Mouse (Mus musculus): ENCODE measurements at regions not wholly inside any gene's neighbourhood (a gene's known extent, or its start where the extent isn't known, plus 50 kb on each side); places are given as distances from the start of the nearest gene placed in this dataset.

DNA sequence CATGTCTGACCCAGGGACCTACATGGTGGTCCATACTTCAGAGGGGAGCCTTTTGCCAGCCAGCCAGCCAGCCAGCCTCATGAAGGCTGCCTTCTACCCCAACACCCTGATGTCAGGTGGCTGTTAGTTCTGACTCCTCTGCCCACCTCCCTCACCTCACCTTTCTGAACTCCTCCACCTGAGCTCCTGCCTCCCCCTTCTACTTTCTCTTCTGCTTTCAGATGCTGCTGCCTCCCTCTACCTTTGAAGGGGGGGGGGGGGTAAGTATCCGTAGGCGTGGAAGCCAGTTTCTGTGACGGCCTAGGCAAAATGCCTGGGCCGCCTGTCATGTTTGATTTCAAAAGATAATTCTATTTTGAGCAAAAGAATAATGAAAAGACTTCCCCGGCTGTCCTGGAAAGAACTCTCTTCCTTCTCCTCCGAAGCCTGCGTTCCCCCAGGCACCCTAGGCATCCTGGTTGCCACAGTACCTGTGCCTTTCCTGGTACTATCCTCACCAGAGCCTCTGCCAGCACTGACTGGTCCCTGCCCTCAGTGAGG, 241.6 kb upstream of the Hs6st1 start:
- DNase-seq (ENCODE audit: low spot score in 2 of 2): no peak

DNA sequence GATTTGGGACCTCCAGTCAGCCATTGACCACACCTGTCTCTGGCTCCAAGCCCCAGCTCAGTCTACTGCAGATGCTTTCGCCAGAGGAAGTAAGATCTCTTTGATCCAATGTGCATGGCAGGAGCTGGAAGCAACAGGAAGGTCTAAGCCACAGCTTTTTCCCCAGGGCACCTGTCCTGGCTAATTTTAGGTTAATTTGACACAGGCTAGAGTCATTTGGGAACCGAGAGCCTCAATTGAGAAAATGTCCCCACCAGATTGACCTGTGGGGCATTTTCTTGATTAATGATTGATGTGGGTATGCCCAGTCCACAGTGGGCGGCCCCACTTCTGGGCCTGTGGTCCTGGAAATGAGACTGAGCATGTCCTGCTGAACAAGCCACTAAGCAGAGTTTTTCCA, 240.7 kb upstream of the Hs6st1 start:
- DNase-seq (ENCODE audit: low spot score in 2 of 2): no peak

DNA sequence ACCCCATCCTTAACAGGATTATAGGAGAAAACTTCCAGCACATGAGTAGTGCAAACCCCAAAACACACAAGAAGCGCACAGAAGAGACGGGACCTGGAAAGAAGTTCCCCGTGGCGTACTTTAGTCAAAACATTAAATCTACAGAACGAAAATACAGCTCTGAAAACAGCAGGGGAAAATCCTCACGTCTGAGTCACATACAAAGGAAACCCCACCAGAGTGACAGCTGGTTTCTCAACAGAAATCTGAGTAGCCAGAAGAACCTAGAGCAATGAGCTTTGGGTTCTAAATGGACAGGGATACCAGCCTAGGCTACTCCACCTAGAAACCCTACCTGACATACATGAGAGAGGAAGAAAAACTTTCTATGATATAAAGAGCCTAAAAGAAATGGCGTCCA, 234.0 kb upstream of the Hs6st1 start:
- DNase-seq (ENCODE audit: low spot score in 2 of 2): no peak

DNA sequence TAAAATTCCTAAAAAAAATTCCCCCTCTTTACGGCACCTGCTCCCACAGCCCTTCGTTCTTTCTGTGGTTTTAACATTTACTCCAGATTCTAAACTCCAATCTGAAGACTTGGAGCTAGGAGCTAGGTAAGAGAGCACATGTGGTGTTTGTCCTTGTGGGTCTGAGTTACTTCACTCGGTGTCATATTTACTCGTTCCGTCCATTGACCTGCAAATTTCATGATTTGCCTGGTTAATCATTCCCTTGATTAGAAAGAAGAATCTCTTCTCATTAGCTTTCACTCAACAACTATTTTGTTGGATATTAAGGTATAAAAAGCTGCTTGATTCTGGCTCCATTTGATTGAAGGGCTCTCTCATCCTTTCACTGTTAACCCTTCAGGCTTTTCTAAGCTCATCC, 231.6 kb upstream of the Hs6st1 start:
- no peak for DNase-seq (ENCODE audit: low spot score in 2 of 2)

DNA sequence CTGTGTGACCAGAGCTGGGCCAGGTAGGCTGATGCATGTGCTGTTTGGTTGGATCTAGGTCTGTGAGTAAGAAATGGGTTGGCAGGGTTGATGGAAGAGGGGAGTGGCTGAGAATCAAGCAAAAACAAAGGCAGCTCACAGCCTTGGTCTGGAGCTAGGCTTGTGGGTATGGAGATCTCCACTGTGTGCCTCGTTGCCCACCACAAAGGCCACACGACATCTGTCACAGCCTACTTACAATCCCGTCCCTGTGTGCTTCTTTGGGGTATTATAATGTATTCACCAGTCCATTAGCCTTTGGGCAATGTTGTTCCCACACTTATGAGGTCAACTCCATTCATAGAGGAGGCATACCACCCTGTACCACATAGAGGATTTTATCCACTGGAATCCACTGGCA, 229.6 kb upstream of the Hs6st1 start:
- DNase-seq (ENCODE audit: low spot score in 2 of 2): no peak

DNA sequence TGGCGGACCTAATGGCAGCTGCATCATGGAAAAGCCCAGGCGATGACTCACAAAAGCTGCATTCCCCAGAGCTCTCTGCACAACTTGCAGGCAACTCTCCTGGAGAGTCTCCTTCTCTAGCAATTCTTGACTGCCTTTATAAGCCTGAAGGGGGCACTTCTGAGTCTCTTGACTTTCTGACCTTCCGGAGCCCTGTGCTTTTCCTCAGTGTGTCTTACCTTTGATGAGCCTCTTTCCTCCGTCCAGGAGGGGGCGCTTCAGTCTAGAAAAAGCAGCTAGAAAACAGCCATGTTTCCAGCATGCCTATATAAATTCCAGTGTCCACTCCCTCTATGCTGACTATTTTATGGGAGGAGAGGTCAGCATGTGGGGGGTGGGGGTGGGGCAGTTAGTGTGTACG, 228.8 kb upstream of the Hs6st1 start:
- no peak for DNase-seq (ENCODE audit: low spot score in 2 of 2)

DNA sequence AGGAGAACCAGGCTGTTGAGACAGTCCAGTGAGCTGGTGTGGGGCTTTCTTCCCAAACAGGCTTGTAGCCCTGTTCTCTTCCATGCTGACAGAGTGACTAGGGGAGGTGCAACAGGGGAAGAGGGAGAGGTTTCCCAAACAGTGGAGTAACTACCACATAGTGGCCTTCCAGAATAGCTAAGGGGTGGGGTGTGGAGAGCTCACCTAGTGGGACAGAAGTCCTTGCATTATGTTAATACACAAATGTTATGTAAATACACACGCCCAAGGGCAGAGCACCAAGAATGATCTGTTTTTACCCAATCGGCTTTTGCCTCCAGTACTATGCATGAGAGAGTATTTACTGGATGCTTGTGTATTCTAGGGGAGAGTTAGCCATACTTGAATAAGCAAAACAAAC, 226.6 kb upstream of the Hs6st1 start:
- no peak for DNase-seq (ENCODE audit: low spot score in 2 of 2)

DNA sequence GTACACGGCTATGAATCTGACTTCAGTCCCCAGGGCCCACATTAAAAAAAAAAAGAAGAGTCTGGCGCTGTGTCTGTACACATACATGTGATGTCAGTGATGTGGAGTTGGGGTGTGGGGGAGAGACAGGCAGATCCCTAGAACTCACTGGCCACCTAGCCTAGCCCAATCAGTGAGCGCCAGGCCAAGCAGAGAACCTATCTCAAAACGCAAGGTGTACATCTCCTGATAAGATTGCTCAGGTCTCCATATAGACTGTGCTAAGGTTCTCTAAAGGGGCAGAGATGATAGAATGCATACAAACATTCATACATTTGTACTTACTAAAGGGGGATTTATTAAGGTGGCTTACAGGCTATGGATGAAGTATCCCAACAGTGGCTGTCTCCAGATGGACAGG, 225.5 kb upstream of the Hs6st1 start:
- DNase-seq (ENCODE audit: low spot score in 2 of 2): no peak

DNA sequence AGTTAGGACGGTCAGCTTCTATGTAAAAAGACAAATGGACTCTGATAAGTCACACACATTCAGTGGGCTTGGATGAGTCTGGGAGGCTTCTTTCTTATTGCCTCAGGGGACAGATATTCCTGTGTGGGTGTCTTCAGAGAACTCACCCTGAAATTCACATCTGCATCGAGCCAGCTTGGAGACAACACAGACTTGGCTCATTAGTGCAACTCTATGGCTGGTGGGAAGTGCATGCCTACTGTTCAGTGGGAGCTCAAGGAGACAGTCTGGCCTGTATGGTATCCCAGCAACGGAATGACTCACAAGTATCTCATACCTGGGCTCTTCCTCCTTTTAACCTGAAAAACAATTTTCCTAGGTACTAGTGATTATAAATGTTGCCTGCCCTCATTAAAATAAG, 224.6 kb upstream of the Hs6st1 start:
- no peak for DNase-seq (ENCODE audit: low spot score in 2 of 2)

DNA sequence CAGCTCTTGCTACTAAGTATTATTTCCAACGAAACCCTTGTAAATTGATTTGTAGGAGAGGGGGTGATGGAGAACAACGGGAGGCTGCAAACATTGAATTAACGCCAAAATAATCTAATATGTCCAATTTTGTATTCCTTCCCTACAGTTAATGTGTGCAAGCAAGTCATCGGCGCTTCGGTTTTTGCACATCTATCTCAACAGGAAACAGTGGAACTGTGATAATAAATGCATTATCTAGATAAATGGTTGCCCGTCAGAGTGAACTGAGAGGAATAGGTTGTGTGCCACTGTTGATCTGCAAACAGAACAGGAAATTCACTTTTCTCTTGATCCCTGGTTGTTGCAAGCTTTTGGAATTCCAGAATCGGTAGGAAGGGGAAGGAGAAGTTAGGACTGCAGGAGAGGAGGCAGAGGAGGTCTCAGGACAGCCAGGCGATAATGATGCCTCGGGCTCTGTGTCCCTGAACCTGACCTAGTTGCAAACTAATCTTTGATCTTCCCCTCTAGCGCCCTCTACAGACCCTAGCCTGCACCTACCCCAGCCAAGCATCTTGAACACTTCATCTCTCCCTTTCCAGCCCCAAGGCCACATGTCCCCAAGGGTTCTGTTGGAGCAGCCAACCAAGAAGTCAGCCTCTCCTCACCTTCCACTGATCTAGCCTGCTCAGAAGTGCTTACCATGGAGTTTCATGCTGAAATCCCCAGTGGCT, 221.8 kb upstream of the Hs6st1 start:
- no peak for DNase-seq (ENCODE audit: low spot score in 2 of 2)

DNA sequence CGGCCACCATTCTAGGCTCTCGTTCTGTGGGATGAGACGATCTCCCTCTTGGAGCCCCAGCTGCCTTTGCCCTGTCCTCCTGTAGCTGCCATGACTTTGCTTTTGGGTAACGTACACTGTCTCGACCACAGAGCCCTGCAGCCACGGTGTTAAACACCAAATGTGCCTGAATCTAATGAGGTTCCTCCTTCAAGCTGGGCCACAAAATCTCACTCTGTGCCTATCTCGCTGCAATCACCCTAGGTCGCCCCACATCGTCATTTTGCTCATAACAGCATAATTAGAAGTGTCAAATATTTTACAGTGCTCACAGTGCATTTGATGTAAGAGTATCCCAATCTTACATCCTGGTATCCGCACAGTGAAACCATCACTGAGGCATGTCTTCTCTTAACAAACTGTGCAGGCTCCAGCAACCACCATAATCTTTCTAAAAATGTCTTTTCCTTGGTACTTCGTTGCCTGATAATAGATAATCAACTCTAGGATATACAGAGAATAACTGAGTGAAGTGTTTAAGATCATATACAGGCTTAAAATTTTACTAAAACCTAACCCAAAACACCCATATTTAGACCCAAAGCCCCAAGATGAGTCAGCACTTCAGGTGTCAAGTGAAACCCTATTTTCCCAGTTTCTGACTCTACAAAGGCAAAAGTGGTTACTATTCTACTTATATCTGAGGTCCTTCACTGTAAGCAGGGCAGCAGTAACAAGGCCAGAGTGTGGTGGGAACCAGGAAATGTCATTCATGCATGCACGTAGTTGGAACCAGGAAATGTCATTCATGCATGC, 219.8 kb upstream of the Hs6st1 start:
- no peak for DNase-seq (ENCODE audit: low spot score in 2 of 2)

DNA sequence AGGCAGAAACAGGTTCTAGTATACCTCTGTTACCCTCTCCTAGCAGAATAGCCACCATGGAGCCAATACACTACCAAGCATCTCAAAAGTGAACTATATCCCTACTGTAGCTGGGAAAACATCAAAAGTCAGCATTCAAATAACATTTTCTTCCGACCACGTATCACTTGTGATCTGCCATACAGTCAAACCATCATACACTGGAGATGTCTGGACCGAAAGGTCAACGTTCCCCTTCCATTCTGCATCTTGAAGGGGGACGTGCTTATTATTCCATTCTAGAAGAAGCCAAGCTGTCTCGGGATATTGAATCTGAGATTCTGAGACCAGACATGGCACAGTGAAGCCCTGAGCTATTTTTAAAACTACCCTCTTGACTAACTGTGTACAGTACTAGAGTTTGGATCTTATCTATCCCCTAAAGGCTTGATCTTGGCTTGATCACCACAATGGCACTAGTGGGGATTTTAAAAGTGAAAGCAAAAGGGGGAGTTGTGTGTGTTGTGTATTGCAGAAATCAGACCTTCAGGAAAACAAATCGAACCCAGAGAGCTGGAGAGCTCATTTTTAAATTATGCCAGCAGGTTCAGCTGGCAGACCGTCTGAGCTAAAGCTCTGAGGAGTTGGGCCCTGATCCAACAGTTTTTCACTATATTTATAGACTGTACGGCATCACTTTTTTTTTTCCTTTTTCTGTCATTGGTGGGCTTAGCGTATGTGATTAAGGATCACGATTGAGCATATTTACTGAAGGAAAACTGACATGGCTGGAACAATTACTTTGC, 218.6 kb upstream of the Hs6st1 start:
- DNase-seq (ENCODE audit: low spot score in 2 of 2): no peak

DNA sequence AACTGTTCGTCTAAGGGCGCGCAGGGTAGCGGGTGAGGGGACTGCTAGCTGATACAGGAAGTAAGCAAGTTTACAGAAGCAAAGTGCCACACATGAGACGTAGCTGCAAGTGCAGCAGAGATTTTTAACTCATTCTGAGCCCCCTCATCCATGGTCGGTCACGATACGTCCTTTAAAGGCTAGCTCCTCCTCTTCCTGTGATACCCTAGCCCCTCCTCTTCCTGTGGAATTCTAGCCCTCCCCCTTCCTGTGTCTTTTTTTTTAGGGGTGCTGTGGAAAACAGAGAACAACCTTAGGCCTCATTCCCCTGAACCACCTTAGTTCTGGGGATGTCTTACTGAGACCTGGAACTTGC, 218.0 kb upstream of the Hs6st1 start:
- DNase-seq (ENCODE audit: low spot score in 2 of 2): no peak

DNA sequence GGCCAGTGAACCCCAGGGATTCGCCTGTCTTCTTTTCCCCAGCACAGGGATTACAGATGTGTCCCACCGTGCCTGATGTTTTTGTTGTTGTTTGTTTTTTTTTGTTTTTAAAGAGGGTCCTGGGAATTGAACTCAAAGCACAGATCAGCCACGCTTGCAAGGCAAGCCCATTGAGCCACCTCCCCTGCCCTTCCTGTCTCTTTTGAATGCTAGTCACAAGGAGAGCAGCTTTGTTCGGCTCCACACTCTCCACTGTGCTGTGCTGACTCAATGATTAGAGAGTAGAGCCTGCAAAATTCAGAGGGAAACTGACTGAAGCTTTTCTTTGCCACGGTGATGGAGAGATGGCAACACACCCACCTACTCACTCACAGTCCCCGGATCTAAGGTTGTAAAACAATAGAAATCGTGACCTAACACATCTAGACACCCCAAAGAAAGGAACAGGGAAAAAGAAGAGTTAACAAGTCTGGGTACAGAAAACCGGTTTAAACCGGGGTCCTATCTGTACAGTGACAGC, 217.6 kb upstream of the Hs6st1 start:
- no peak for DNase-seq (ENCODE audit: low spot score in 2 of 2)

DNA sequence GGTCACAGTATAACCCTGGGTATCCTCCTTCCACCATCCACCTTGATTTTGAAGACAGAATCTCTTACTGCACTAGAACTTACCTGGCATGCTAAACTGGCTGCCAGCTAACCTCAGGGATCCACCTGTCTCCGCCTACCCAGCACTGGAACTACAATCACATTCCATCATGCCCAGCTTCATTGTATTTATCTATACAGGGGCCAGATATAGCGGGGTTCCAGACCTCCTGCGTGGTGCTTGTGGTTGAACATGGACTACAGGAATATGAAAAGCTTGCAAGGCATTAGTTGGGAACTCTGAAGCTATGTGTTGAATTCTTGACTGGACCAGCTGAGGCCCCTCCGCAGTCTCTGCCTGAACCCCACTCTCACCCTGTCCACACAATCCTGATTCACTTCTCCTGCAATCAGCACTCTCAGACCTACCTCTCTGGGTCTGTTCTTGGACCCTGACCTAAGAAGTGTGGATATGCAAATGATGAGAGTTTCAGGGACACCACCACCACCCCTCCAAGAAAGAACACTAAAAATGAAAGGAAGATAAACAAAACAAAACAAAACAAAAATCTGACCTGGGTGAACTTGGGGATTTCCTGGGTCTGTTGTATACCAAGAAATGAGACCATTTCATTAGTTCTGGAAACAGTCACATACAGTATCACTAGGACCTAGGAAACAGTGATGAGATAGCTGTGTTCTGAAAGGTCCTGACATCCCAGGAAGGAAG, 216.4 kb upstream of the Hs6st1 start:
- DNase-seq (ENCODE audit: low spot score in 2 of 2): no peak

DNA sequence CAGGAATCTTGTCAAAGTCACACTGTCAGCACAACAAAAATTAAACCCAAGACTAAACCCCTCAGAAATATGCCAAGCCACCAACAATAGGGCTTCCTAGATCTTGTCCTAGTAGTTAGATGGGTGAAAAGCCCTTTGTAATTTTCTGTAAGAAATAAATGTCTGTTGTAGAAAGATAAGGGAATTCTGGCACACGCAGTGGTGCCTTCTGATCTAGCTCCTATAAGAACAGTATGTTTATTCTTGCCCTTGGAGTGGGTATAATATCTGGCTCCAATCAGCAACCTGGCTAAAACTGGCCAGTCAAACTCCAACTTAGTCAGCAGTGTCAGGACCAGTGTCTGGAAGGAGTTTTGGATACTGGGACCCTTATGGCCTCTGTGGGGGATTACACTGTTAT, 215.2 kb upstream of the Hs6st1 start:
- DNase-seq (ENCODE audit: low spot score in 2 of 2): no peak

DNA sequence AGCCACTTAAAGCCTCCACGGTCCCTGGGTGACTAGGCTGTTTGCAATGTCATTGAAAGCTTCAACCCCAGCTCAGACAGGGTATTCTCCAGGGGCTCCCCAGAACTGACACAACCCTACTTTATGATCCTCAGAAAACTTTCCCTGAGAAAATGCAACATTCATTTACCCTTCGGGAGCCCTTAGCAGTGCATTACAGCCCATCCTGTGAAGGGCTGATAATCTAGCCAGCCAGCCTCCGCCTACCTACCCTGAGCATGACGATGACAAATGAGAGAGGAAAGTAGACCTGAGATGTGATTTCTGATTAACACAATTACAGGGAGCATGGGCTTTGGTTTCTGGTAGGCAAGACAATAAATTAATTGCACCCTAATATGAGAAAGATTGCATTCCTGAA, 212.6 kb upstream of the Hs6st1 start:
- DNase-seq (ENCODE audit: low spot score in 2 of 2): no peak

DNA sequence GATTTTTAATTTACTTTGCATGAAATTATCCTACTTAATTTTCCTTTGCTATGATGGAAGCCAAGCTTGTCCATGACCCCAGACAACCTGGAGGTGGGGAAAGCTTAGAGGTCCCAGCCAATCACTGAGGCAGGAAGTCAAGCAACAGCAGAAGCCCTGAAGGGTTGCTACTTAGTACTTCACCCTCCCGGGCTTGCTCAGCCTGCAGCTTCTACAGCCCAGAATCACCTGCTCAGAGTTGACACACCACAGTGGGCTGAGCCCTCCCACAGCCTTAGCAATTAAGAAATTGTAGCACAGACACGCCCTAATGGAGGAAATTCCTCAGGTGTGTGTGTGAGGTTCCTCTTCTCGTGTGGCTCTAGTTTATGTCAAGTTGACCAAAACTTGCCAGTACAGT, 209.9 kb upstream of the Hs6st1 start:
- no peak for DNase-seq (ENCODE audit: low spot score in 2 of 2)

DNA sequence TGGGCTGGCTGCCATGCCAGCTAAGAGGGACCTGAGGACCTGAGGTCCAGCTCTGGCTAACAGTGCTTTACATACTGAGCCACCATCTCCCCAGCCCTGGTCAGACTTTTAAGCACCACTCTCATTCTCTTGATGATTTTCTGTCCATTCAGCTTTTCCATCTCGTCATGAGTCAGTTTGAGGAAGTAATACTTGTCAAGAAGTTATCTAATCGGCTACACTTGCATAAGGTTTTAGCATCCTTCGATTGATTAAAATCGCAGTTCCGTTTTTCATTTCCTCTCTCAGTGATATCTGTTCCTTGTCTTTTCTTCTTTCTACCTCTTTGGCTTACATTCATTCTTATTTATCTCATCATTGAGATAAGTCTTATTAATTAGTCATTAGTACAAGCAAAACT, 207.4 kb upstream of the Hs6st1 start:
- DNase-seq (ENCODE audit: low spot score in 2 of 2): no peak

DNA sequence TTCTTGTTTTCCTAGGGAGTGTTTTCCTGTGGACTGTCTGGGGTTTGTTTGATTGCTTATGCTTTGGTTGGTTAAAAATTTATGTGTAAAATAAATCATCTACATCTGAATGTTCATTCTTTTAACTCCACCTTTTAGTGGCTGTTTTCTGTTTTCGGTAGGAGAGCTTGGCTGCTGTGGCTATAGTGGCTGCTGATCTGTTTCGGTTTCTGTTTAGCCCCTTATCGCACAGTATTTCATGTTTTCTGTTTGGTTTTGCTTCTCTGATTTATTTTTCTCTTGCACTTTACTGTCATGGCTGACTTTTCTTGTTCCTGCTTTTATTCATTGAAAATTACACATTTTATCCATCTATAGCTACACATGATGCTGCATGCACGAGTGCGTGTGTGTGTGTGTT, 206.0 kb upstream of the Hs6st1 start:
- DNase-seq (ENCODE audit: low spot score in 2 of 2): no peak

DNA sequence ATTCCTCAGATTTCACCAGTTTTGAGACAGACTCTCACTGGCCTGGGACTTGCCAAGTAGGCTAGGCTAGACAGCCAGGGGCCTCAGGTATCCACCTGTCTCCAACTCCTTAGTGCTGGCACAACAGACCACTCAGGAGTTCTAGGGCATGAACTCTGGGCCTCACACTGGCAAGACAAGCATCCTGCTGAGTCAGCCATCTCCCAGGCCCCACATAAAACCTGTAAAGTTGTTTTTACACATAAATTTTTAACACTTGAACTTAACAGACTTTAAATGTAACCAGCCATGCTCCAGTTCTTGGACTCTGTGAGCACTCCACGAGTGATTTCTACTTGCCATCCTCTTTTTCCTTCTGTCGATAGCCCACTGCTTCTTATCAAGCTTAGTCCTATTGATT, 205.5 kb upstream of the Hs6st1 start:
- DNase-seq (ENCODE audit: low spot score in 2 of 2): no peak

DNA sequence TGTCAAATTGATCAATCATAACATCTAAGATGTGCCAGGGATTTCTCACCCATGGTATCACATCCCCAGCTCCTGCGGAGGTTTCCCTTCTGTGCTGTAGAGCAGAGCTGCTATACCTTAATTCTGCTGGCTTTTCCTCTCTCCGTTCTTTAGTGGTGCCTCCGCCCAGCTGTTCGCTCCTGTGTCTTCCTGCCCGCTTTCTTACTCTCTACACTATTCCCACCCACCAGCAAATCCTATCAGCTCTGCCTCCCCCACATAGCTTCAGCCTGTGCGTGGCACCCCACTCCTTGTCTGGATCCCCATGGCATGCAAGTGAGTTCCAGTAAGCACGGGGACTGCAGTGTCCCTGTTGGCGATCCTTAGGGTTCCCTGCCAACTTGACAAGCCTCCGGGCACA, 204.0 kb upstream of the Hs6st1 start:
- DNase-seq (ENCODE audit: low spot score in 2 of 2): no peak

Data from frontal cortex, postnatal 14 days (tissue).